Comparison of ENCODE assay signal across 7 mouse cellular contexts in genomic region chr13:24337874-24338273, GRCm38 (mm10). TPM values are rescaled to one million over a fixed set of nuclear protein-coding genes. Genes with fewer than 3 reads are reported as not detected.
A peak's percentile ranks its signal among the peaks of the same experiment; 100 is the strongest.
DNase-seq lines count a peak whose midpoint lies in the region; TF ChIP-seq lines count a peak whose summit lies in the region.

No protein-coding gene starts in this region.

- DNase-seq in left cerebral cortex, adult 2 months (ENCODE audit: extremely low spot score in 1 of 2, low spot score in 2 of 2): no peak
- no peak for DNase-seq in left cerebral cortex, postnatal 36 days (ENCODE audit: low spot score in 2 of 2)
- peak; percentile 34 for DNase-seq in ZHBTc4 (ENCODE audit: low read depth, low spot score)
- peak; percentile 12 for DNase-seq in forelimb bud, embryonic 11.5 days (ENCODE audit: low read depth, low spot score)
- peak; percentile 10 for DNase-seq in lung, adult 2 months
- peak; percentile 59 to 72 for DNase-seq in spleen, postnatal 4 days (ENCODE audit: low spot score in 2 of 2)
- no peak for DNase-seq in urinary bladder, postnatal 25 days (ENCODE audit: low spot score)

- intact Hi-C loops in left cerebral cortex, adult 2 months (cut with DNase I): loop anchor here (10.0 kb wide), 1 partner anchor 347 kb away; no protein-coding TSS in a partner anchor
- intact Hi-C loops in left cerebral cortex, postnatal 36 days (cut with DNase I): loop anchor here (10.0 kb wide), 1 partner anchor 347 kb away; no protein-coding TSS in a partner anchor

- H3K27ac ChIP-seq in left cerebral cortex, adult 2 months: no peak overlapping the region

- TF ChIP-seq CTCF in left cerebral cortex, adult 2 months (IDR thresholded peaks at IDR 0.05): peak; percentile 48
- no peak for TF ChIP-seq CTCF in lung, adult 2 months (IDR thresholded peaks at IDR 0.05; ENCODE audit: insufficient read depth, low read length)

- WGBS in lung, adult 2 months: 21% methylated on average over 3 of the region's 3 CpGs

- H3K4me3 ChIP-seq in left cerebral cortex, adult 2 months: no peak overlapping the region
- H3K4me3 ChIP-seq in lung, adult 2 months (replicated peaks; ENCODE audit: extremely low read depth, low read depth, low read length): no peak overlapping the region

- H3K4me1 ChIP-seq in lung, adult 2 months (ENCODE audit: control insufficient read depth, insufficient read depth, low read length): peaks cover 9% of the 10 kb centered on the region

- no peak for TF ChIP-seq POLR2A in lung, adult 2 months (IDR thresholded peaks at IDR 0.05; ENCODE audit: borderline replicate concordance, extremely low read depth, low read depth, low read length)

RNA-seq across cellular contexts. Expression of gene Cmah, which starts 10.7 kb away (rescaled TPM):
- under 1 TPM; 0.35 to 0.97 TPM for total RNA-seq in left cerebral cortex, adult 2 months (2021)
- total RNA-seq in left cerebral cortex, postnatal 36 days (2021): under 1 TPM; 0.30 to 0.45 TPM
- polyA plus RNA-seq in lung, adult 2 months (2012; rRNA removed): 2.7 and 3.5 TPM in 2 replicates

RNA-seq across cellular contexts. Expression of gene Carmil1, which starts 57.3 kb away (rescaled TPM):
- 10 to 100 TPM; 32.5 to 34.3 TPM for total RNA-seq in left cerebral cortex, adult 2 months (2021)
- total RNA-seq in left cerebral cortex, postnatal 36 days (2021): 10 to 100 TPM; 25.3 to 33.3 TPM
- polyA plus RNA-seq in lung, adult 2 months (2012; rRNA removed): 9.5 and 17.3 TPM in 2 replicates

Comparison
In these comparisons a context has a peak if more than half of its experiments do, and no peak if none do; other contexts are left out.
1. DNase-seq: peak in ZHBTc4 (single experiment), forelimb bud, embryonic 11.5 days (single experiment), lung, adult 2 months (single experiment) and spleen, postnatal 4 days (2 of 2); none in left cerebral cortex, adult 2 months (0 of 2), left cerebral cortex, postnatal 36 days (0 of 2) and urinary bladder, postnatal 25 days (single experiment).